Mouse (Mus musculus) ES-Bruce4 (cell line): ENCODE measurements around the gene Noxa1.

ENCODE experiments used
- CTCF ChIP-seq: IDR thresholded peaks from one replicate; pipeline ENCODE4 v1.8.1; 2011; ENCODE audit warnings: low read depth, low read length
- EP300 ChIP-seq: IDR thresholded peaks from 2 replicates; pipeline ENCODE4 v1.6.1; 2011; ENCODE audit warnings: low read depth, low read length; ENCODE audit not compliant: insufficient read depth
- POLR2A ChIP-seq: IDR thresholded peaks from one replicate; pipeline ENCODE4 v1.8.1; 2011; ENCODE audit warnings: low read length; ENCODE audit not compliant: insufficient read depth

GRCm38 (mm10) chr2:25110505-25111183 is 15.7 kb upstream of the Noxa1 start:
- no peak for TF ChIP-seq EP300
- TF ChIP-seq POLR2A = no peak
- TF ChIP-seq CTCF = no peak
